Mouse (Mus musculus): ENCODE data around the gene Sobp. TPM values are rescaled to one million over a fixed set of nuclear protein-coding genes. Genes with fewer than 3 reads are reported as not detected.
A peak's percentile ranks its signal among the peaks of the same experiment; 100 is the strongest.

Sobp gene
- polyA plus RNA-seq, 1 experiment from 2014 or later: 2.1 TPM

- no peaks in the 10 kb centered on the region for H3K27me3 ChIP-seq
- H3K4me2 ChIP-seq: no peak overlapping the region
- H3K9ac ChIP-seq: no peak overlapping the region
- H3K36me3 ChIP-seq: no peaks in the 10 kb centered on the region
- ATAC-seq (replicated peaks; ENCODE audit: low FRiP score): no peak
- H3K4me3 ChIP-seq (replicated peaks): no peak overlapping the region
- no peaks in the 10 kb centered on the region for H3K9me3 ChIP-seq (replicated peaks)
- H3K4me1 ChIP-seq: 0 out of 2 replicates have a peak, but pooled peaks cover 4% of the 10 kb centered on the region
- H3K27ac ChIP-seq: no peak overlapping the region
- 73% methylated on average over 3 of the region's 3 CpGs for WGBS
Observed at GRCm38 (mm10) chr10:43081316-43081715, 93.0 kb downstream of the Sobp start.

- WGBS: 74% methylated on average over 13 of the region's 13 CpGs
- no peak overlapping the region for H3K9ac ChIP-seq
- no peaks in the 10 kb centered on the region for H3K4me1 ChIP-seq
- H3K9me3 ChIP-seq (replicated peaks): no peaks in the 10 kb centered on the region
- no peaks in the 10 kb centered on the region for H3K27me3 ChIP-seq
- H3K4me3 ChIP-seq (replicated peaks): no peak overlapping the region
- no peak overlapping the region for H3K27ac ChIP-seq
- ATAC-seq (replicated peaks; ENCODE audit: low FRiP score): no peak
- no peak overlapping the region for H3K4me2 ChIP-seq
- H3K36me3 ChIP-seq: no peaks in the 10 kb centered on the region
Observed at GRCm38 (mm10) chr10:43075535-43076152, 98.7 kb downstream of the Sobp start.

- H3K9ac ChIP-seq: no peak overlapping the region
- H3K27me3 ChIP-seq: no peaks in the 10 kb centered on the region
- H3K36me3 ChIP-seq: no peaks in the 10 kb centered on the region
- H3K4me1 ChIP-seq: no peaks in the 10 kb centered on the region
- H3K4me3 ChIP-seq (replicated peaks): no peak overlapping the region
- no peaks in the 10 kb centered on the region for H3K9me3 ChIP-seq (replicated peaks)
- ATAC-seq (replicated peaks; ENCODE audit: low FRiP score): no peak
- H3K27ac ChIP-seq: no peak overlapping the region
- H3K4me2 ChIP-seq: no peak overlapping the region
- WGBS: 59% methylated on average over 8 of the region's 8 CpGs
Observed at GRCm38 (mm10) chr10:43073281-43073680, 101.0 kb downstream of the Sobp start.

- Histone ChIP-seq H3K27ac (no peak overlapping the region), H3K36me3 (no peaks in the 10 kb centered on the region), H3K27me3 (no peaks in the 10 kb centered on the region), H3K4me2 (no peak overlapping the region), H3K9me3 (replicated peaks) (no peaks in the 10 kb centered on the region), H3K4me3 (replicated peaks) (no peak overlapping the region), H3K9ac (no peak overlapping the region), H3K4me1 (no peaks in the 10 kb centered on the region)
- WGBS: 83% methylated on average over 6 of the region's 6 CpGs
- ATAC-seq (replicated peaks; ENCODE audit: low FRiP score): no peak
Observed at GRCm38 (mm10) chr10:43070893-43071292, 103.4 kb downstream of the Sobp start.

- Histone ChIP-seq H3K9ac (no peak overlapping the region), H3K4me1 (peaks cover 5% of the 10 kb centered on the region; the same call in 1 of the 2 replicates), H3K36me3 (no peaks in the 10 kb centered on the region), H3K4me3 (replicated peaks) (no peak overlapping the region), H3K27me3 (no peaks in the 10 kb centered on the region), H3K27ac (no peak overlapping the region), H3K9me3 (replicated peaks) (no peaks in the 10 kb centered on the region), H3K4me2 (no peak overlapping the region)
- ATAC-seq (replicated peaks; ENCODE audit: low FRiP score): no peak
- WGBS: 77% methylated on average over 7 of the region's 7 CpGs
Observed at GRCm38 (mm10) chr10:43065331-43065730, 109.0 kb downstream of the Sobp start.

GRCm38 (mm10) chr10:43061519-43062105 is 112.7 kb downstream of the Sobp start:
- Histone ChIP-seq H3K4me1 (peaks cover 5% of the 10 kb centered on the region; the same call in 1 of the 2 replicates), H3K4me2 (no peak overlapping the region), H3K4me3 (replicated peaks) (no peak overlapping the region), H3K9me3 (replicated peaks) (no peaks in the 10 kb centered on the region), H3K36me3 (no peaks in the 10 kb centered on the region), H3K27ac (no peak overlapping the region), H3K9ac (no peak overlapping the region), H3K27me3 (no peaks in the 10 kb centered on the region)
- no peak for ATAC-seq (replicated peaks; ENCODE audit: low FRiP score)
- 69% methylated on average over 11 of the region's 11 CpGs for WGBS

GRCm38 (mm10) chr10:43055405-43055804 is 118.9 kb downstream of the Sobp start:
- Histone ChIP-seq H3K36me3 (no peaks in the 10 kb centered on the region), H3K4me3 (replicated peaks) (no peak overlapping the region), H3K4me2 (no peak overlapping the region), H3K9me3 (replicated peaks) (no peaks in the 10 kb centered on the region), H3K27ac (no peak overlapping the region), H3K9ac (no peak overlapping the region), H3K27me3 (no peaks in the 10 kb centered on the region), H3K4me1 (peaks cover 9% of the 10 kb centered on the region)
- WGBS: 95% methylated on average over 2 of the region's 2 CpGs
- no peak for ATAC-seq (replicated peaks; ENCODE audit: low FRiP score)

- no peak for ATAC-seq (replicated peaks; ENCODE audit: low FRiP score)
- Histone ChIP-seq H3K4me1 (peaks cover 9% of the 10 kb centered on the region), H3K36me3 (no peaks in the 10 kb centered on the region), H3K4me3 (replicated peaks) (no peak overlapping the region), H3K9ac (no peak overlapping the region), H3K27me3 (no peaks in the 10 kb centered on the region), H3K27ac (no peak overlapping the region), H3K4me2 (no peak overlapping the region), H3K9me3 (replicated peaks) (no peaks in the 10 kb centered on the region)
- 66% methylated on average over 8 of the region's 8 CpGs for WGBS
Observed at GRCm38 (mm10) chr10:43054776-43055175, 119.6 kb downstream of the Sobp start.

GRCm38 (mm10) chr10:43053861-43054560 is 120.3 kb downstream of the Sobp start:
- H3K4me1 ChIP-seq: peaks cover 9% of the 10 kb centered on the region
- no peak overlapping the region for H3K4me2 ChIP-seq
- 63% methylated on average over 10 of the region's 10 CpGs for WGBS
- 0 out of 2 replicates have a peak, but pooled peaks have one; percentile 9 for ATAC-seq (replicated peaks; ENCODE audit: low FRiP score)
- no peaks in the 10 kb centered on the region for H3K27me3 ChIP-seq
- H3K4me3 ChIP-seq (replicated peaks): no peak overlapping the region
- no peak overlapping the region for H3K27ac ChIP-seq
- H3K9me3 ChIP-seq (replicated peaks): no peaks in the 10 kb centered on the region
- H3K36me3 ChIP-seq: no peaks in the 10 kb centered on the region
- no peak overlapping the region for H3K9ac ChIP-seq

- Histone ChIP-seq H3K9me3 (replicated peaks) (no peaks in the 10 kb centered on the region), H3K27ac (no peak overlapping the region), H3K4me2 (no peak overlapping the region), H3K36me3 (no peaks in the 10 kb centered on the region), H3K9ac (no peak overlapping the region), H3K4me3 (replicated peaks) (no peak overlapping the region), H3K27me3 (no peaks in the 10 kb centered on the region), H3K4me1 (peaks cover 11% of the 10 kb centered on the region)
- 60% methylated on average over 5 of the region's 5 CpGs for WGBS
- 0 out of 2 replicates have a peak, but pooled peaks have one; percentile 36 for ATAC-seq (replicated peaks; ENCODE audit: low FRiP score)
Observed at GRCm38 (mm10) chr10:43052462-43052861, 121.9 kb downstream of the Sobp start.

- ATAC-seq (replicated peaks; ENCODE audit: low FRiP score): no peak
- no peaks in the 10 kb centered on the region for H3K9me3 ChIP-seq (replicated peaks)
- H3K36me3 ChIP-seq: no peaks in the 10 kb centered on the region
- H3K27me3 ChIP-seq: no peaks in the 10 kb centered on the region
- no peak overlapping the region for H3K27ac ChIP-seq
- WGBS: 70% methylated on average over 6 of the region's 6 CpGs
- no peak overlapping the region for H3K4me3 ChIP-seq (replicated peaks)
- H3K4me1 ChIP-seq: peaks cover 18% of the 10 kb centered on the region
- H3K9ac ChIP-seq: no peak overlapping the region
- H3K4me2 ChIP-seq: no peak overlapping the region
Observed at GRCm38 (mm10) chr10:43047804-43048348, 126.5 kb downstream of the Sobp start.

Measured in kidney, embryonic 15.5 days (tissue).